In the genomic region with DNA sequence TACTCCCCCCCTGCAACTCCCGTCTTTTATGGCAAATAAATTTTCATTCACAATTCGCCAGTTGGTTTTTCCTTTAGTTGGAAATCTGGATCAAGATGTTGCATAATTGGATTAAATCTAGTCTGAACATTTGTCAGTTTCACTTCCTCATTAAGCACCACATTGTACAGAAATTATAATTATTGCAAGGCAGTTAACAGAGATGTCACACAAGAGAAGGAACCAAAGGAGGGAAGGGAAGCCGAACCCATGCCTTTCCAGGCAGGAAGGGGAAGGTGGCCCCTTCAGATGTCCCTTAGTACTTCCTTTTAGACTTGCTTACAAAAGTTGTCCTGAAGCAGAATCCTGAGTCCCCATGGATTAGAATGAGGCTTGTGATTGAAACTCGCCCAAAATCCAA, we compare ENCODE assay signal across 25 mouse cellular contexts.
DNase-seq lines count a peak whose midpoint lies in the region; ATAC-seq lines count a peak whose summit lies in the region.
"Had no signal": no experiment of that assay in that cellular context is flagged by ENCODE, and none has a peak within 500 bp of the region (broad histone marks: within the 10 kb centered on the region; RNA-seq: fewer than 3 reads in every experiment).

No protein-coding gene starts in this region.

- peak; percentile 89 for DNase-seq in heart, adult 11 months
- no peak for DNase-seq in heart, postnatal 25 days (ENCODE audit: low spot score)
- DNase-seq in midbrain, embryonic 14.5 days: no peak
- no peak for DNase-seq in left cerebral cortex, postnatal 4 days
- DNase-seq in frontal cortex, adult 2 months (ENCODE audit: extremely low spot score in 1 of 2, low spot score in 1 of 2): no peak
- DNase-seq: adrenal gland, adult 8-10 months; adrenal gland, postnatal 25 days; cerebellum, adult 11-12 months; cerebellum, adult 8-10 months; cerebellum, postnatal 10 days; cerebellum, postnatal 36 days; gastrocnemius, adult 2 months; gastrocnemius, postnatal 14 days; heart, adult 2 months; heart, postnatal 14 days had no signal

- H3K27ac ChIP-seq in midbrain, embryonic 14.5 days (replicated peaks; ENCODE audit: low read depth, low read length): 0 out of 2 replicates have a peak overlapping the region, but pooled peaks have one; percentile 37
- H3K27ac ChIP-seq in midbrain, embryonic 16.5 days (ENCODE audit: low read length): no peak overlapping the region
- H3K27ac ChIP-seq: forebrain, embryonic 10.5 days; gastrocnemius, adult 2 months; heart, adult 2 months; heart, embryonic 10.5 days; heart, embryonic 13.5 days; hindbrain, embryonic 12.5 days; hindbrain, embryonic 15.5 days had no signal

- 0 out of 2 replicates have a peak overlapping the region, but pooled peaks have one; percentile 2 for H3K9ac ChIP-seq in midbrain, embryonic 14.5 days (replicated peaks; ENCODE audit: low read length)
- H3K9ac ChIP-seq in midbrain, embryonic 16.5 days (ENCODE audit: low read depth, low read length): no peak overlapping the region
- H3K9ac ChIP-seq: heart, embryonic 13.5 days; hindbrain, embryonic 12.5 days; hindbrain, embryonic 15.5 days had no signal

- H3K36me3 ChIP-seq in midbrain, embryonic 14.5 days (ENCODE audit: control insufficient read depth, insufficient read depth, low read length): no peaks in the 10 kb centered on the region
- H3K36me3 ChIP-seq in midbrain, embryonic 16.5 days (ENCODE audit: control insufficient read depth, insufficient read depth, low read length): no peaks in the 10 kb centered on the region
- H3K36me3 ChIP-seq: forebrain, embryonic 10.5 days; heart, embryonic 10.5 days; heart, embryonic 13.5 days; hindbrain, embryonic 12.5 days; hindbrain, embryonic 15.5 days had no signal

- peaks cover 13% of the 10 kb centered on the region; the same call in 1 of the 2 replicates for H3K4me1 ChIP-seq in midbrain, embryonic 14.5 days (ENCODE audit: control insufficient read depth, insufficient read depth, low read length)
- peaks cover 12% of the 10 kb centered on the region for H3K4me1 ChIP-seq in midbrain, embryonic 16.5 days (ENCODE audit: control insufficient read depth, insufficient read depth, low read length)
- H3K4me1 ChIP-seq: hindbrain, embryonic 15.5 days had no signal

- H3K9me3 ChIP-seq in midbrain, embryonic 14.5 days (ENCODE audit: control insufficient read depth, low read length): no peaks in the 10 kb centered on the region
- no peaks in the 10 kb centered on the region for H3K9me3 ChIP-seq in midbrain, embryonic 16.5 days (replicated peaks; ENCODE audit: control insufficient read depth, low read length, poor library complexity, severe bottlenecking)
- H3K9me3 ChIP-seq: forebrain, embryonic 10.5 days; heart, embryonic 10.5 days; heart, embryonic 13.5 days; hindbrain, embryonic 12.5 days; hindbrain, embryonic 15.5 days had no signal

- no peak for ATAC-seq in midbrain, embryonic 14.5 days (ENCODE audit: low FRiP score, low TSS enrichment)
- no peak for ATAC-seq in midbrain, embryonic 16.5 days
- peak; percentile 73 for ATAC-seq in megakaryocyte, adult 5-6 weeks (ENCODE audit: poor library complexity, severe bottlenecking)
- ATAC-seq: activated CD4-positive, CD25-positive, alpha-beta regulatory T cell, adult 4 months; CD4-positive, CD25-positive, alpha-beta regulatory T cell, adult 4 months; forebrain, embryonic 14.5 days had no signal

- H3K4me2 ChIP-seq in midbrain, embryonic 14.5 days (ENCODE audit: low read length): no peak overlapping the region
- no peak overlapping the region for H3K4me2 ChIP-seq in midbrain, embryonic 16.5 days (ENCODE audit: low read length)
- H3K4me2 ChIP-seq: heart, embryonic 13.5 days; hindbrain, embryonic 12.5 days; hindbrain, embryonic 15.5 days had no signal

- WGBS in midbrain, embryonic 14.5 days: 68% methylated on average over 4 of the region's 4 CpGs
- 71% methylated on average over 4 of the region's 4 CpGs for WGBS in midbrain, embryonic 16.5 days

- no peak overlapping the region for H3K4me3 ChIP-seq in midbrain, embryonic 14.5 days (replicated peaks; ENCODE audit: low read depth, low read length)
- no peak overlapping the region for H3K4me3 ChIP-seq in midbrain, embryonic 16.5 days (ENCODE audit: low read depth, low read length)
- H3K4me3 ChIP-seq: forebrain, embryonic 10.5 days; gastrocnemius, adult 2 months; heart, adult 2 months; heart, embryonic 10.5 days; heart, embryonic 13.5 days; hindbrain, embryonic 12.5 days; hindbrain, embryonic 15.5 days had no signal

- intact Hi-C loops in heart, postnatal 25 days (cut with DNase I): no loop called here
- intact Hi-C loops in left cerebral cortex, postnatal 4 days (cut with DNase I): no loop called here

- H3K27me3 ChIP-seq in midbrain, embryonic 14.5 days (ENCODE audit: control insufficient read depth, insufficient read depth, low read length): no peaks in the 10 kb centered on the region
- no peaks in the 10 kb centered on the region for H3K27me3 ChIP-seq in midbrain, embryonic 16.5 days (ENCODE audit: control insufficient read depth, insufficient read depth, low read depth, low read length)
- H3K27me3 ChIP-seq: hindbrain, embryonic 12.5 days; hindbrain, embryonic 15.5 days had no signal
